Mouse (Mus musculus): ENCODE results near the gene Agfg1.
"Not testable (repeated sequence)": the region's sequence is repeated elsewhere in the genome, so short reads cannot be mapped to it uniquely, and the experiment has no call there.

DNA sequence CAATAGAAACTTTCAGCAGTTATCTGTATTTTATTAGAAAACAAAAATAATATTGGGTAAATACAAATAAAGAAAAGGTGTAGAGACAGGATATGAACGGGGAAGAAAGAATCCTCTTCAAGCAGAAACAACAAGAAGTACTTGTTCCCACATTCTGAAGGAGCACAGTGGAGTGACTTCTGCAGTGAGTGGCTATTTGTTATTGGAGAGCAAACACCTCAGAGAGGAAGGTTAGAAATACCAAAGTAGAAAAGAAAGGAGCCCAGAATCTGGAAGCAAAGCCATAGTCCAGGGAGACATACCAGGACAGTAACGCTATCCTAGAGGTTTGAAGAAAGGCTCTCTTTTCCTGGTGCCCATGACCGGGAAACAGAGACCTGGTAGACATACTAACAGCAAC lies 91.3 kb downstream of the Agfg1 start:
- TF ChIP-seq CTCF (IDR thresholded peaks at IDR 0.05; ENCODE audit: control insufficient read depth, insufficient read depth, insufficient read length); MAX (IDR thresholded peaks at IDR 0.05): not testable (repeated sequence)
